Mouse (Mus musculus): ENCODE results near the gene 4930595M18Rik.

The 4930595M18Rik gene

GRCm38 (mm10) chrX:81458021-81458420 is at the start of gene 4930595M18Rik:
Gene 4930595M18Rik, minus strand, starts transcription at chrX:81458121.
- DNase-seq: no peak

- DNase-seq: no peak
Observed at GRCm38 (mm10) chrX:81472500-81472899, 14.6 kb upstream of the 4930595M18Rik start.

Measured in cerebellum, postnatal 36 days (tissue).